Comparison of ENCODE assay signal across 7 mouse cellular contexts in the genomic region with DNA sequence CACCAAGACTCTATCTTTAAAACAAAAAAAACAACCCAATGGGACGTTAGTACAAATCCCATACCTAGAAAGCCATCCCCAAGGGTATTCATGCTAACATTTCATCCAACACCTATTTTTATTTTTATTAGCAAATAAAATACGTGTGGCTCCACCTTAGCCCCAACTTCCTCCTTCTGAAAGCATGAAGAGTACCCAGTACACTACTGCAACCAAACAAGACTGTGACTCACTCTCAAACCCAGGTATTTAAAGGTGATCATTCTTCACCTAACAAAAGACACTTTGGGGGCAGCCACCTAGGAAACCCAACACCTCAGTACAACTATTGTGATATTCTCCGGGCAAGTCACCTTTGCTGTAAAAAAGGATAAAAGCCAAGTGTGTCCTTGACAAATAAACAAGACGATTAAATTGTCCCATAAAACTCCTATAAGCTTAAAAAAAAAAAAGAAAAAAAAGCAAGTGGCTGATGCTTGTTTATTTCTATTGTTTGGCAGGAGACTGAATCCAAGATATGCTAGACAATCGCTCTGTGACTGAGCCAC. TPM values are rescaled to one million over a fixed set of nuclear protein-coding genes. Genes with fewer than 3 reads are reported as not detected.
DNase-seq lines count a peak whose midpoint lies in the region; ATAC-seq and TF ChIP-seq lines count a peak whose summit lies in the region.

No protein-coding gene starts in this region.

- 6% methylated on average over 5 of the region's 5 CpGs for WGBS in spleen, adult 2 months
- WGBS in forebrain, embryonic 13.5 days = 33% methylated on average over 5 of the region's 5 CpGs
- whole genome bisulfite sequencing in liver, embryonic 13.5 days (ENCODE audit: insufficient replicate concordance) = 17% methylated on average over 5 of the region's 5 CpGs
- WGBS in stomach, embryonic 16.5 days = 17% methylated on average over 5 of the region's 5 CpGs

- no peak for TF ChIP-seq CTCF in spleen, adult 2 months (IDR thresholded peaks at IDR 0.05; ENCODE audit: extremely low read depth, insufficient read depth, insufficient read length, insufficient replicate concordance)

- no peak for ATAC-seq in forebrain, embryonic 13.5 days
- ATAC-seq in liver, embryonic 13.5 days (ENCODE audit: low read depth) = no peak
- no peak for ATAC-seq in stomach, embryonic 16.5 days (ENCODE audit: insufficient read depth, low FRiP score)

- peaks cover 7% of the 10 kb centered on the region; the same call in 1 of the 2 replicates for H3K4me1 ChIP-seq in spleen, adult 2 months (ENCODE audit: control insufficient read depth, insufficient read depth, insufficient read length)
- peaks cover 34% of the 10 kb centered on the region for H3K4me1 ChIP-seq in forebrain, embryonic 13.5 days
- peaks cover 49% of the 10 kb centered on the region for H3K4me1 ChIP-seq in liver, embryonic 13.5 days (replicated peaks)
- H3K4me1 ChIP-seq in stomach, embryonic 16.5 days (ENCODE audit: control insufficient read depth, insufficient read depth, low read length) = peaks cover 7% of the 10 kb centered on the region

- DNase-seq in spleen, adult 2 months (ENCODE audit: low read depth in 1 of 2, low spot score in 2 of 2) = no peak
- no peak for DNase-seq in spleen, postnatal 4 days (ENCODE audit: low spot score in 2 of 2)
- DNase-seq in liver, embryonic 13.5 days = no peak
- no peak for DNase-seq in thymus, postnatal 25 days
- DNase-seq in spleen, postnatal 36 days (ENCODE audit: low spot score in 2 of 2) = no peak

- peak overlapping the region; percentile 100 for H3K9ac ChIP-seq in forebrain, embryonic 13.5 days
- H3K9ac ChIP-seq in liver, embryonic 13.5 days = peak overlapping the region; percentile 99
- H3K9ac ChIP-seq in stomach, embryonic 16.5 days (ENCODE audit: low read length) = peak overlapping the region; percentile 99

- peak overlapping the region; percentile 99 for H3K4me3 ChIP-seq in spleen, adult 2 months (ENCODE audit: extremely low read depth, insufficient read depth, insufficient read length)
- H3K4me3 ChIP-seq in forebrain, embryonic 13.5 days = peak overlapping the region; percentile 99
- H3K4me3 ChIP-seq in liver, embryonic 13.5 days (replicated peaks) = peak overlapping the region; percentile 99
- peak overlapping the region; percentile 97 for H3K4me3 ChIP-seq in stomach, embryonic 16.5 days (replicated peaks; ENCODE audit: low read length)

- H3K27me3 ChIP-seq in spleen, adult 2 months (ENCODE audit: control insufficient read depth, insufficient read depth, low read length) = no peaks in the 10 kb centered on the region
- H3K27me3 ChIP-seq in forebrain, embryonic 13.5 days = no peaks in the 10 kb centered on the region
- H3K27me3 ChIP-seq in liver, embryonic 13.5 days = no peaks in the 10 kb centered on the region
- H3K27me3 ChIP-seq in stomach, embryonic 16.5 days (ENCODE audit: control insufficient read depth, insufficient read depth, low read length) = no peaks in the 10 kb centered on the region

- peak overlapping the region; percentile 86 for H3K4me2 ChIP-seq in forebrain, embryonic 13.5 days
- peak overlapping the region; percentile 89 for H3K4me2 ChIP-seq in liver, embryonic 13.5 days
- H3K4me2 ChIP-seq in stomach, embryonic 16.5 days (ENCODE audit: low read depth, low read length) = peak overlapping the region; percentile 59

- no peak for TF ChIP-seq POLR2A in spleen, adult 2 months (IDR thresholded peaks at IDR 0.05; ENCODE audit: low read depth, low read length)

- H3K27ac ChIP-seq in spleen, adult 2 months (ENCODE audit: insufficient read depth, low read length) = no peak overlapping the region
- H3K27ac ChIP-seq in forebrain, embryonic 13.5 days = peak overlapping the region; percentile 92; the same call in 1 of the 2 replicates
- peak overlapping the region; percentile 94 for H3K27ac ChIP-seq in liver, embryonic 13.5 days
- H3K27ac ChIP-seq in stomach, embryonic 16.5 days (ENCODE audit: low read length) = peak overlapping the region; percentile 96; the same call in 1 of the 2 replicates

- no peaks in the 10 kb centered on the region for H3K9me3 ChIP-seq in forebrain, embryonic 13.5 days (replicated peaks)
- H3K9me3 ChIP-seq in liver, embryonic 13.5 days (replicated peaks) = no peaks in the 10 kb centered on the region
- H3K9me3 ChIP-seq in stomach, embryonic 16.5 days (replicated peaks; ENCODE audit: control insufficient read depth, low read length) = no peaks in the 10 kb centered on the region

- peaks cover 10% of the 10 kb centered on the region for H3K36me3 ChIP-seq in spleen, adult 2 months (ENCODE audit: control insufficient read depth, insufficient read depth, low read length)
- peaks cover 36% of the 10 kb centered on the region for H3K36me3 ChIP-seq in forebrain, embryonic 13.5 days (ENCODE audit: poor library complexity, severe bottlenecking)
- H3K36me3 ChIP-seq in liver, embryonic 13.5 days = peaks cover 39% of the 10 kb centered on the region
- peaks cover 3% of the 10 kb centered on the region; the same call in 1 of the 2 replicates for H3K36me3 ChIP-seq in stomach, embryonic 16.5 days (ENCODE audit: control insufficient read depth, insufficient read depth, low read length)

RNA-seq across cellular contexts. Expression of a gene that starts 1.4 kb away (rescaled TPM):
- polyA plus RNA-seq in spleen, adult 2 months (2012; rRNA removed) = 125 and 143 TPM in 2 replicates
- polyA plus RNA-seq in forebrain, embryonic 13.5 days (2015; fragmentation: Nextera tagmentation; extraction: Ambion mirVana) = 402 and 441 TPM in 2 replicates
- 229 and 233 TPM in 2 replicates for polyA plus RNA-seq in liver, embryonic 13.5 days (2015; fragmentation: Nextera tagmentation; extraction: Ambion mirVana)
- 378 and 395 TPM in 2 replicates for polyA plus RNA-seq in stomach, embryonic 16.5 days (2015; fragmentation: Nextera tagmentation; extraction: Ambion mirVana)

RNA-seq across cellular contexts. Expression of a gene that starts 23.1 kb away (rescaled TPM):
- 52.2 and 52.4 TPM in 2 replicates for polyA plus RNA-seq in spleen, adult 2 months (2012; rRNA removed)
- 3.4 and 5.3 TPM in 2 replicates for polyA plus RNA-seq in forebrain, embryonic 13.5 days (2015; fragmentation: Nextera tagmentation; extraction: Ambion mirVana)
- 1.6 TPM in 2 replicates for polyA plus RNA-seq in liver, embryonic 13.5 days (2015; fragmentation: Nextera tagmentation; extraction: Ambion mirVana)
- polyA plus RNA-seq in stomach, embryonic 16.5 days (2015; fragmentation: Nextera tagmentation; extraction: Ambion mirVana) = 3.4 and 3.5 TPM in 2 replicates

RNA-seq across cellular contexts. Expression of a gene that starts 50.5 kb away (rescaled TPM):
- 25.0 and 25.7 TPM in 2 replicates for polyA plus RNA-seq in spleen, adult 2 months (2012; rRNA removed)
- 13.8 and 14.1 TPM in 2 replicates for polyA plus RNA-seq in forebrain, embryonic 13.5 days (2015; fragmentation: Nextera tagmentation; extraction: Ambion mirVana)
- 0.75 and 0.98 TPM in 2 replicates for polyA plus RNA-seq in liver, embryonic 13.5 days (2015; fragmentation: Nextera tagmentation; extraction: Ambion mirVana)
- 3.7 and 4.1 TPM in 2 replicates for polyA plus RNA-seq in stomach, embryonic 16.5 days (2015; fragmentation: Nextera tagmentation; extraction: Ambion mirVana)

RNA-seq across cellular contexts. Expression of a gene that starts 56.7 kb away (rescaled TPM):
- 82.8 and 86.9 TPM in 2 replicates for polyA plus RNA-seq in spleen, adult 2 months (2012; rRNA removed)
- polyA plus RNA-seq in forebrain, embryonic 13.5 days (2015; fragmentation: Nextera tagmentation; extraction: Ambion mirVana) = 285 and 304 TPM in 2 replicates
- polyA plus RNA-seq in liver, embryonic 13.5 days (2015; fragmentation: Nextera tagmentation; extraction: Ambion mirVana) = 233 and 246 TPM in 2 replicates
- 197 and 214 TPM in 2 replicates for polyA plus RNA-seq in stomach, embryonic 16.5 days (2015; fragmentation: Nextera tagmentation; extraction: Ambion mirVana)
